Mouse (Mus musculus) liver, adult 2 months (tissue): ENCODE data around the gene Alyref. TPM values are rescaled to one million over a fixed set of nuclear protein-coding genes. Genes with fewer than 3 reads are reported as not detected.
"Not testable (repeated sequence)": the region's sequence is repeated elsewhere in the genome, so short reads cannot be mapped to it uniquely, and the experiment has no call there.

Source experiments
- DNase-seq: peaks from one replicate; pipeline ENCODE4 v3.0.0-alpha.2; 2011; ENCODE audit warnings: low read depth, low spot score; ENCODE audit errors: extremely low read depth
- H3K27ac ChIP-seq: fragments of 200-500 bp; replicated peaks from 2 replicates; pipeline ENCODE4 v1.5.1; 2012; ENCODE audit warnings: low read depth, mild to moderate bottlenecking, control low read depth, inconsistent platforms, low read length; ENCODE audit not compliant: insufficient read depth
- H3K27me3 ChIP-seq: fragments of 200-500 bp; 2 replicates; pipeline ENCODE4 v1.6.1; 2012; ENCODE audit warnings: mild to moderate bottlenecking, moderate library complexity, low read length, inconsistent platforms; ENCODE audit not compliant: control insufficient read depth, insufficient read depth
- H3K36me3 ChIP-seq: fragments of 200-500 bp; 2 replicates; pipeline ENCODE4 v1.6.1; 2012; ENCODE audit warnings: low read length, inconsistent platforms; ENCODE audit not compliant: control insufficient read depth, insufficient read depth
- H3K4me1 ChIP-seq: fragments of 200-500 bp; 2 replicates; pipeline ENCODE4 v1.6.1; 2011; ENCODE audit warnings: low read length; ENCODE audit not compliant: control insufficient read depth, insufficient read depth
- H3K4me3 ChIP-seq: fragments of 200-500 bp; 2 replicates; pipeline ENCODE4 v1.5.1; 2011; ENCODE audit warnings: low read depth, mild to moderate bottlenecking, control low read depth, low read length, moderate library complexity; ENCODE audit not compliant: insufficient read depth
- H3K79me2 ChIP-seq: fragments of 200-500 bp; 2 replicates; pipeline ENCODE4 v1.6.1; 2012; ENCODE audit warnings: inconsistent platforms, mild to moderate bottlenecking, low read length, moderate library complexity; ENCODE audit not compliant: control insufficient read depth, insufficient read depth
- H3K9ac ChIP-seq: fragments of 200-500 bp; 2 replicates; pipeline ENCODE4 v1.6.1; 2012; ENCODE audit warnings: low read depth, mild to moderate bottlenecking, control low read depth, inconsistent platforms, low read length
- CTCF ChIP-seq: fragments of 200-500 bp; IDR thresholded peaks from 2 replicates; pipeline ENCODE4 v1.5.1; 2011; ENCODE audit warnings: low read depth, low read length, control low read depth
- POLR2A ChIP-seq: fragments of 200-500 bp; IDR thresholded peaks from 2 replicates; pipeline ENCODE4 v1.6.1; 2011; ENCODE audit warnings: low read length, control low read depth; ENCODE audit not compliant: insufficient read depth; ENCODE audit errors: extremely low read depth
- WGBS: fragments of 180-500 bp; shearing (Covaris S2); methylation state at CpG from one replicate; pipeline ENCODE4 v1.1.7; 2018; 5-methylcytosine and 5-hydroxymethylcytosine counted together
- polyA plus RNA-seq: library from polyadenylated mRNA; depleted of rRNA; stranded (reverse); fragments of >200 nt; gene quantifications from 2 replicates; pipeline ENCODE4 v1.2.3, GENCODE M21; 2012
- total RNA-seq: library from RNA; depleted of rRNA; stranded (reverse); fragments of >200 nt; gene quantifications from 2 replicates; pipeline ENCODE4 v1.2.3, GENCODE M21; 2014

Alyref gene
- total and polyA plus RNA-seq, 2 experiments = 12.9 to 34.5 TPM

GRCm38 (mm10) chr11:120560952-120561728 lies 37.0 kb downstream of the Alyref start:
- TF ChIP-seq CTCF (no peak), POLR2A (no peak)
- H3K4me3 ChIP-seq = no peak overlapping the region
- no peaks in the 10 kb centered on the region for H3K4me1 ChIP-seq
- H3K79me2 ChIP-seq = no peaks in the 10 kb centered on the region
- peaks cover 62% of the 10 kb centered on the region for H3K36me3 ChIP-seq
- H3K9ac ChIP-seq = no peak overlapping the region
- H3K27me3 ChIP-seq = no peaks in the 10 kb centered on the region
- WGBS = 87% methylated on average over 13 of the region's 13 CpGs
- no peak overlapping the region for H3K27ac ChIP-seq
- no peak for DNase-seq

- H3K4me1 ChIP-seq, H3K9ac ChIP-seq, H3K27ac ChIP-seq, DNase-seq, H3K27me3 ChIP-seq, H3K79me2 ChIP-seq, H3K4me3 ChIP-seq: not testable (repeated sequence)
- WGBS = 85% methylated on average over 6 of the region's 6 CpGs
- H3K36me3 ChIP-seq = peaks cover 40% of the 10 kb centered on the region
Measured at GRCm38 (mm10) chr11:120558843-120559242, 39.3 kb downstream of the Alyref start.

- H3K4me1 ChIP-seq = 0 out of 2 replicates have a peak, but pooled peaks cover 2% of the 10 kb centered on the region
- H3K27ac ChIP-seq = no peak overlapping the region
- peaks cover 4% of the 10 kb centered on the region; the same call in 1 of the 2 replicates for H3K36me3 ChIP-seq
- 29% methylated on average over 2 of the region's 2 CpGs for whole genome bisulfite sequencing
- no peak overlapping the region for H3K9ac ChIP-seq
- H3K79me2 ChIP-seq = no peaks in the 10 kb centered on the region
- no peak overlapping the region for H3K4me3 ChIP-seq
- TF ChIP-seq POLR2A = no peak
- TF ChIP-seq CTCF = no peak
- H3K27me3 ChIP-seq = no peaks in the 10 kb centered on the region
- no peak for DNase-seq
Measured at GRCm38 (mm10) chr11:120555260-120555659, 42.9 kb downstream of the Alyref start.

- peak; percentile 67 for DNase-seq
- no peaks in the 10 kb centered on the region for H3K79me2 ChIP-seq
- H3K4me1 ChIP-seq = peaks cover 6% of the 10 kb centered on the region
- no peak overlapping the region for H3K27ac ChIP-seq
- H3K36me3 ChIP-seq = peaks cover under 1% of the 10 kb centered on the region; the same call in 1 of the 2 replicates
- no peaks in the 10 kb centered on the region for H3K27me3 ChIP-seq
- no peak for TF ChIP-seq POLR2A
- TF ChIP-seq CTCF = no peak
- no peak overlapping the region for H3K9ac ChIP-seq
- no peak overlapping the region for H3K4me3 ChIP-seq
- WGBS = 13% methylated on average over 7 of the region's 7 CpGs
Measured at GRCm38 (mm10) chr11:120554834-120555233, 43.3 kb downstream of the Alyref start.

- no peak overlapping the region for H3K9ac ChIP-seq
- DNase-seq = no peak
- peaks cover 13% of the 10 kb centered on the region for H3K4me1 ChIP-seq
- no peak overlapping the region for H3K4me3 ChIP-seq
- no peak overlapping the region for H3K27ac ChIP-seq
- no peaks in the 10 kb centered on the region for H3K36me3 ChIP-seq
- H3K79me2 ChIP-seq = no peaks in the 10 kb centered on the region; the same call in 1 of the 2 replicates
- WGBS = 61% methylated on average over 5 of the region's 5 CpGs
- no peaks in the 10 kb centered on the region for H3K27me3 ChIP-seq
- TF ChIP-seq POLR2A = no peak
- TF ChIP-seq CTCF = no peak
Measured at GRCm38 (mm10) chr11:120552736-120553135, 45.4 kb downstream of the Alyref start.

- H3K4me1 ChIP-seq = peaks cover 16% of the 10 kb centered on the region
- no peak for TF ChIP-seq CTCF
- no peak for TF ChIP-seq POLR2A
- H3K27me3 ChIP-seq = no peaks in the 10 kb centered on the region
- no peaks in the 10 kb centered on the region; the same call in 1 of the 2 replicates for H3K79me2 ChIP-seq
- H3K4me3 ChIP-seq = peak within 1 kb of the TSS; percentile 94
- H3K36me3 ChIP-seq = no peaks in the 10 kb centered on the region
- H3K27ac ChIP-seq = peak within 1 kb of the TSS; percentile 81
- peak within 1 kb of the TSS; percentile 90 for H3K9ac ChIP-seq
- 94% methylated on average over 28 of the region's 28 CpGs for WGBS
- no peak for DNase-seq
Measured at GRCm38 (mm10) chr11:120550810-120551440, 47.2 kb downstream of the Alyref start, which contains the start of gene Ppp1r27. Gene Ppp1r27, minus strand, starts transcription at chr11:120551132.
